Mouse (Mus musculus): ENCODE data around the gene Cenph. TPM values are rescaled to one million over a fixed set of nuclear protein-coding genes. Genes with fewer than 3 reads are reported as not detected.

Gene Cenph
- 27.0 and 31.2 TPM in 2 replicates for polyA plus RNA-seq (2014; fragmentation: Nextera tagmentation; extraction: Ambion mirVana)

GRCm38 (mm10) chr13:100775252-100776055, at the start of gene Cenph:
Gene Cenph, minus strand, starts transcription at chr13:100775899.
- H3K27me3 ChIP-seq (ENCODE audit: control insufficient read depth, insufficient read depth, low read length): no peaks in the 10 kb centered on the region
- H3K4me3 ChIP-seq (ENCODE audit: low read depth, low read length): peak within 1 kb of the TSS; percentile 93
- H3K27ac ChIP-seq (ENCODE audit: low read depth, low read length): peak within 1 kb of the TSS; percentile 68; the same call in 1 of the 2 replicates
- H3K9ac ChIP-seq (ENCODE audit: low read depth, low read length): peak within 1 kb of the TSS; percentile 85
- H3K4me1 ChIP-seq (ENCODE audit: control insufficient read depth, insufficient read depth, low read length): 0 out of 2 replicates have a peak, but pooled peaks cover 7% of the 10 kb centered on the region
- peak; percentile 82 for ATAC-seq (replicated peaks; ENCODE audit: insufficient number of reproducible peaks, low FRiP score, low TSS enrichment)
- peak within 1 kb of the TSS; percentile 92 for H3K4me2 ChIP-seq
- 1% methylated on average over 46 of the region's 46 CpGs for WGBS (ENCODE audit: insufficient replicate concordance)
- H3K9me3 ChIP-seq (replicated peaks; ENCODE audit: control insufficient read depth, low read length): no peaks in the 10 kb centered on the region
- peaks cover 4% of the 10 kb centered on the region; the same call in 1 of the 2 replicates for H3K36me3 ChIP-seq (ENCODE audit: control insufficient read depth, insufficient read depth, low read length)

GRCm38 (mm10) chr13:100824916-100825315, 49.2 kb upstream of the Cenph start:
- WGBS (ENCODE audit: insufficient replicate concordance): 92% methylated on average over 3 of the region's 3 CpGs
- Histone ChIP-seq H3K27ac (ENCODE audit: low read depth, low read length) (no peak overlapping the region), H3K4me2 (no peak overlapping the region), H3K4me1 (ENCODE audit: control insufficient read depth, insufficient read depth, low read length) (no peaks in the 10 kb centered on the region), H3K4me3 (ENCODE audit: low read depth, low read length) (no peak overlapping the region), H3K36me3 (ENCODE audit: control insufficient read depth, insufficient read depth, low read length) (peaks cover 25% of the 10 kb centered on the region), H3K9me3 (replicated peaks; ENCODE audit: control insufficient read depth, low read length) (no peaks in the 10 kb centered on the region), H3K9ac (ENCODE audit: low read depth, low read length) (no peak overlapping the region), H3K27me3 (ENCODE audit: control insufficient read depth, insufficient read depth, low read length) (no peaks in the 10 kb centered on the region)
- no peak for ATAC-seq (replicated peaks; ENCODE audit: insufficient number of reproducible peaks, low FRiP score, low TSS enrichment)

GRCm38 (mm10) chr13:100824306-100824705, 48.6 kb upstream of the Cenph start:
- H3K4me1 ChIP-seq (ENCODE audit: control insufficient read depth, insufficient read depth, low read length): no peaks in the 10 kb centered on the region
- H3K36me3 ChIP-seq (ENCODE audit: control insufficient read depth, insufficient read depth, low read length): peaks cover 25% of the 10 kb centered on the region
- no peak overlapping the region for H3K27ac ChIP-seq (ENCODE audit: low read depth, low read length)
- no peaks in the 10 kb centered on the region for H3K9me3 ChIP-seq (replicated peaks; ENCODE audit: control insufficient read depth, low read length)
- H3K9ac ChIP-seq (ENCODE audit: low read depth, low read length): no peak overlapping the region
- WGBS (ENCODE audit: insufficient replicate concordance): 89% methylated on average over 6 of the region's 6 CpGs
- no peak for ATAC-seq (replicated peaks; ENCODE audit: insufficient number of reproducible peaks, low FRiP score, low TSS enrichment)
- no peaks in the 10 kb centered on the region for H3K27me3 ChIP-seq (ENCODE audit: control insufficient read depth, insufficient read depth, low read length)
- H3K4me3 ChIP-seq (ENCODE audit: low read depth, low read length): no peak overlapping the region
- H3K4me2 ChIP-seq: no peak overlapping the region

- no peak overlapping the region for H3K4me2 ChIP-seq
- peaks cover 28% of the 10 kb centered on the region for H3K36me3 ChIP-seq (ENCODE audit: control insufficient read depth, insufficient read depth, low read length)
- no peak overlapping the region for H3K27ac ChIP-seq (ENCODE audit: low read depth, low read length)
- no peak overlapping the region for H3K4me3 ChIP-seq (ENCODE audit: low read depth, low read length)
- WGBS (ENCODE audit: insufficient replicate concordance): 92% methylated on average over 3 of the region's 3 CpGs
- no peak overlapping the region for H3K9ac ChIP-seq (ENCODE audit: low read depth, low read length)
- H3K4me1 ChIP-seq (ENCODE audit: control insufficient read depth, insufficient read depth, low read length): no peaks in the 10 kb centered on the region
- no peaks in the 10 kb centered on the region for H3K9me3 ChIP-seq (replicated peaks; ENCODE audit: control insufficient read depth, low read length)
- no peak for ATAC-seq (replicated peaks; ENCODE audit: insufficient number of reproducible peaks, low FRiP score, low TSS enrichment)
- no peaks in the 10 kb centered on the region for H3K27me3 ChIP-seq (ENCODE audit: control insufficient read depth, insufficient read depth, low read length)
These were observed 48.2 kb upstream of the Cenph start for GRCm38 (mm10) chr13:100823863-100824262.

- no peaks in the 10 kb centered on the region for H3K4me1 ChIP-seq (ENCODE audit: control insufficient read depth, insufficient read depth, low read length)
- ATAC-seq (replicated peaks; ENCODE audit: insufficient number of reproducible peaks, low FRiP score, low TSS enrichment): no peak
- no peak overlapping the region for H3K27ac ChIP-seq (ENCODE audit: low read depth, low read length)
- H3K27me3 ChIP-seq (ENCODE audit: control insufficient read depth, insufficient read depth, low read length): no peaks in the 10 kb centered on the region
- peaks cover 16% of the 10 kb centered on the region for H3K36me3 ChIP-seq (ENCODE audit: control insufficient read depth, insufficient read depth, low read length)
- no peak overlapping the region for H3K4me2 ChIP-seq
- WGBS (ENCODE audit: insufficient replicate concordance): 93% methylated on average over 6 of the region's 6 CpGs
- no peaks in the 10 kb centered on the region for H3K9me3 ChIP-seq (replicated peaks; ENCODE audit: control insufficient read depth, low read length)
- no peak overlapping the region for H3K4me3 ChIP-seq (ENCODE audit: low read depth, low read length)
- no peak overlapping the region for H3K9ac ChIP-seq (ENCODE audit: low read depth, low read length)
These were observed 38.8 kb upstream of the Cenph start for GRCm38 (mm10) chr13:100814451-100814850.

GRCm38 (mm10) chr13:100805776-100806175, 30.1 kb upstream of the Cenph start:
- H3K36me3 ChIP-seq (ENCODE audit: control insufficient read depth, insufficient read depth, low read length): peaks cover 41% of the 10 kb centered on the region
- H3K4me2 ChIP-seq: no peak overlapping the region
- 97% methylated on average over 3 of the region's 3 CpGs for WGBS (ENCODE audit: insufficient replicate concordance)
- no peak overlapping the region for H3K9ac ChIP-seq (ENCODE audit: low read depth, low read length)
- H3K4me1 ChIP-seq (ENCODE audit: control insufficient read depth, insufficient read depth, low read length): no peaks in the 10 kb centered on the region
- H3K9me3 ChIP-seq (replicated peaks; ENCODE audit: control insufficient read depth, low read length): no peaks in the 10 kb centered on the region; the same call in 1 of the 2 replicates
- no peak overlapping the region for H3K4me3 ChIP-seq (ENCODE audit: low read depth, low read length)
- no peaks in the 10 kb centered on the region for H3K27me3 ChIP-seq (ENCODE audit: control insufficient read depth, insufficient read depth, low read length)
- H3K27ac ChIP-seq (ENCODE audit: low read depth, low read length): no peak overlapping the region
- ATAC-seq (replicated peaks; ENCODE audit: insufficient number of reproducible peaks, low FRiP score, low TSS enrichment): no peak

- no peak for ATAC-seq (replicated peaks; ENCODE audit: insufficient number of reproducible peaks, low FRiP score, low TSS enrichment)
These were observed 21.5 kb upstream of the Cenph start for GRCm38 (mm10) chr13:100797171-100797570.

GRCm38 (mm10) chr13:100789083-100789482, 13.4 kb upstream of the Cenph start:
- H3K4me1 ChIP-seq (ENCODE audit: control insufficient read depth, insufficient read depth, low read length): peaks cover 13% of the 10 kb centered on the region
- H3K4me3 ChIP-seq (ENCODE audit: low read depth, low read length): no peak overlapping the region
- WGBS (ENCODE audit: insufficient replicate concordance): 72% methylated on average over 3 of the region's 3 CpGs
- no peaks in the 10 kb centered on the region for H3K36me3 ChIP-seq (ENCODE audit: control insufficient read depth, insufficient read depth, low read length)
- no peaks in the 10 kb centered on the region for H3K9me3 ChIP-seq (replicated peaks; ENCODE audit: control insufficient read depth, low read length)
- no peak for ATAC-seq (replicated peaks; ENCODE audit: insufficient number of reproducible peaks, low FRiP score, low TSS enrichment)
- H3K27ac ChIP-seq (ENCODE audit: low read depth, low read length): no peak overlapping the region
- H3K9ac ChIP-seq (ENCODE audit: low read depth, low read length): no peak overlapping the region
- no peak overlapping the region for H3K4me2 ChIP-seq
- H3K27me3 ChIP-seq (ENCODE audit: control insufficient read depth, insufficient read depth, low read length): no peaks in the 10 kb centered on the region

More at GRCm38 (mm10) chr13:100797171-100797570, 21.5 kb upstream of the Cenph start:
- no peak overlapping the region for H3K27ac ChIP-seq (ENCODE audit: low read depth, low read length)
- WGBS (ENCODE audit: insufficient replicate concordance): 83% methylated on average over 6 of the region's 6 CpGs
- H3K4me2 ChIP-seq: no peak overlapping the region
- H3K9me3 ChIP-seq (replicated peaks; ENCODE audit: control insufficient read depth, low read length): no peaks in the 10 kb centered on the region
- no peak overlapping the region for H3K4me3 ChIP-seq (ENCODE audit: low read depth, low read length)
- H3K4me1 ChIP-seq (ENCODE audit: control insufficient read depth, insufficient read depth, low read length): no peaks in the 10 kb centered on the region
- H3K36me3 ChIP-seq (ENCODE audit: control insufficient read depth, insufficient read depth, low read length): peaks cover 2% of the 10 kb centered on the region; the same call in 1 of the 2 replicates
- H3K9ac ChIP-seq (ENCODE audit: low read depth, low read length): no peak overlapping the region
- H3K27me3 ChIP-seq (ENCODE audit: control insufficient read depth, insufficient read depth, low read length): no peaks in the 10 kb centered on the region

Measured in heart, embryonic 11.5 days (tissue).